Mouse (Mus musculus) kidney, embryonic 14.5 days (tissue): ENCODE results near the gene Ctse. TPM values are rescaled to one million over a fixed set of nuclear protein-coding genes. Genes with fewer than 3 reads are reported as not detected.

Experiments used
- ATAC-seq: fragments of 200-750 bp; cut with Nextera tagmentation; 2 replicates; pipeline ENCODE4 v1.8.0; 2017; ENCODE audit warnings: moderate number of reproducible peaks, mild to moderate bottlenecking, moderate TSS enrichment, moderate library complexity; ENCODE audit not compliant: low FRiP score, low TSS enrichment
- H3K27ac ChIP-seq: fragments of 300-500 bp; sonication (generic); 2 replicates; pipeline ENCODE4 v1.5.1; 2014; ENCODE audit warnings: low read depth, mild to moderate bottlenecking, low read length, moderate library complexity, mixed read lengths
- H3K27me3 ChIP-seq: fragments of 300-500 bp; sonication (generic); 2 replicates; pipeline ENCODE4 v1.6.1; 2014; ENCODE audit warnings: mild to moderate bottlenecking, low read length; ENCODE audit not compliant: control insufficient read depth, insufficient read depth
- H3K36me3 ChIP-seq: fragments of 300-500 bp; sonication (generic); 2 replicates; pipeline ENCODE4 v1.6.1; 2014; ENCODE audit warnings: low read length, mixed read lengths; ENCODE audit not compliant: control insufficient read depth, insufficient read depth
- H3K4me1 ChIP-seq: fragments of 300-500 bp; sonication (generic); 2 replicates; pipeline ENCODE4 v1.6.1; 2014; ENCODE audit warnings: low read length, mixed read lengths; ENCODE audit not compliant: control insufficient read depth, insufficient read depth
- H3K4me2 ChIP-seq: fragments of 300-500 bp; sonication (generic); replicated peaks from 2 replicates; pipeline ENCODE4 v1.6.1; 2014; ENCODE audit warnings: low read depth, mild to moderate bottlenecking, low read length
- H3K4me3 ChIP-seq: fragments of 300-500 bp; sonication (generic); 2 replicates; pipeline ENCODE4 v1.5.1; 2014; ENCODE audit warnings: mild to moderate bottlenecking, low read length
- H3K9ac ChIP-seq: fragments of 300-500 bp; sonication (generic); 2 replicates; pipeline ENCODE4 v1.6.1; 2014; ENCODE audit warnings: low read depth, mild to moderate bottlenecking, low read length, moderate library complexity
- H3K9me3 ChIP-seq: fragments of 300-500 bp; sonication (generic); 2 replicates; pipeline ENCODE4 v1.6.1; 2016; ENCODE audit warnings: low read length; ENCODE audit not compliant: control insufficient read depth
- WGBS: fragments of 180-500 bp; shearing (Covaris S2); extraction: QIAGEN DNeasy Blood & Tissue Kit; methylation state at CpG from one replicate; pipeline ENCODE4 v1.1.7; 2014; 5-methylcytosine and 5-hydroxymethylcytosine counted together
- polyA plus RNA-seq: library from polyadenylated mRNA; unstranded; fragments of >200 nt; fragmentation: Nextera tagmentation; extraction: Ambion mirVana; gene quantifications from 2 replicates; pipeline ENCODE4 v1.2.1, GENCODE M21; 2014

The Ctse gene
- polyA plus RNA-seq, 1 experiment from 2014 or later, result 9.9 TPM

DNA sequence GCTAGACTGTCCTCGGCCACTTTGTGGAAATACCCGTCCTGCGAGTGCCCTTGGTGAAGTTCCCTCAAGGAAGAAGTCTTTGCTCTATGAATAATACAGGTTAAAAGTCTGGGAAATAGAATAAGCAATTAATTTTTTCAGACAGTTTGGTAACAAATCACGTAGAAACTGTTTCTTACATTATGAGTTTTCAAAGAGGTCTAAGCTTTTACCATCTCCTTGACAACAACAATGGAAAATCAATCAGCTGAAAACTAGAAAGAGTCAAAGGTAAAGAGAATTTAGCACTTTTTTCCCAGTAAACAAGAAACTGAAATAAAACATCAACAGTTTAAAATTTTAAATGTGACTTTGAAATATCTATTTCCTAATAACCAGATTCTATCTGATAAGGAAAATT lies 2.0 kb downstream of the Ctse start:
- 76% methylated on average over 4 of the region's 4 CpGs for WGBS
- H3K9me3 ChIP-seq, result no peaks in the 10 kb centered on the region
- H3K9ac ChIP-seq, result no peak overlapping the region
- H3K27ac ChIP-seq, result no peak overlapping the region
- no peaks in the 10 kb centered on the region for H3K36me3 ChIP-seq
- H3K4me1 ChIP-seq, result no peaks in the 10 kb centered on the region
- H3K4me2 ChIP-seq, result no peak overlapping the region
- H3K4me3 ChIP-seq, result no peak overlapping the region
- H3K27me3 ChIP-seq, result no peaks in the 10 kb centered on the region
- ATAC-seq, result no peak

GRCm38 (mm10) chr1:131641565-131641964 lies 3.5 kb downstream of the Ctse start:
- no peak overlapping the region for H3K4me2 ChIP-seq
- ATAC-seq, result no peak
- H3K4me3 ChIP-seq, result no peak overlapping the region
- no peak overlapping the region for H3K27ac ChIP-seq
- no peaks in the 10 kb centered on the region for H3K36me3 ChIP-seq
- no peaks in the 10 kb centered on the region for H3K4me1 ChIP-seq
- no peaks in the 10 kb centered on the region for H3K27me3 ChIP-seq
- 94% methylated on average over 13 of the region's 13 CpGs for WGBS
- no peak overlapping the region for H3K9ac ChIP-seq
- H3K9me3 ChIP-seq, result no peaks in the 10 kb centered on the region

GRCm38 (mm10) chr1:131642251-131642650 lies 4.1 kb downstream of the Ctse start:
- Histone ChIP-seq H3K27ac (no peak overlapping the region), H3K4me3 (no peak overlapping the region), H3K27me3 (no peaks in the 10 kb centered on the region), H3K9me3 (no peaks in the 10 kb centered on the region), H3K36me3 (no peaks in the 10 kb centered on the region), H3K4me1 (no peaks in the 10 kb centered on the region), H3K4me2 (no peak overlapping the region), H3K9ac (no peak overlapping the region)
- WGBS, result 94% methylated on average over 2 of the region's 2 CpGs
- no peak for ATAC-seq

DNA sequence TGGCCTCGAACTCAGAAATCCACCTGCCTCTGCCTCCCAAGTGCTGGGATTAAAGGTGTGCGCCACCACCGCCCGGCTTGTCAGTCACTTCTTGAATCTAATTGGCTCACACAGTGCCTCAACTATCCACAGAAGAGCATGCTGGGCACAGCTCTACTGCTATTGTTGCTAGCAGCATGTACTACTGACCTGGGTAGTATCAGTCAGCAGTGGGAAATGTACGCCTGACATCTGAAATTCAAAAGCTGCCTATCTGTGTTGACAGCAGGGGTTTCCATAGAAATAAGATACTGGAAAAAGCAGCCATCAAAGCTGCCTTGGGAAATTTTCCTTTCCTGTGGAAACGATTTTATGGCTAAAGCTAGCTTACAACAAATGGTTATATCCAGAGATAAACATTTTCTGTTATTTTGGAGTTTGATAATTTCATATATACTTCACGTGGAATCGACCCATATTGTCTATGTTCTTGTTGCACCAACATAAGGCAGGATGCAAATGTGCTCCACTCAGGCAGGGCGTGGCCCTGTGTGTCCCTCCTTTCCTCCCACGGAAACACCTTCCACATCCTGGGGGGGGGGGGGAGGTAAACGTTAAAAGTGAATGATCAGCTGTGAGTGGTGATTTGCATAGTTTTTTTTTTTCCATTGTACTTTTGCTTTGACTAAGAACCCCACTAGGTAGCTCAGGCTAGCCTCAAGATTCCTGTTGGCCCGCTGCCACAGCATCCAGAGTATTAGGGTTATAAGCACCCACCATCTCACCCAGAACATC lies 14.8 kb downstream of the Ctse start:
- no peaks in the 10 kb centered on the region for H3K9me3 ChIP-seq
- H3K4me1 ChIP-seq, result no peaks in the 10 kb centered on the region
- no peak for ATAC-seq
- H3K27ac ChIP-seq, result no peak overlapping the region
- no peak overlapping the region for H3K9ac ChIP-seq
- H3K4me2 ChIP-seq, result no peak overlapping the region
- H3K4me3 ChIP-seq, result no peak overlapping the region
- no peaks in the 10 kb centered on the region for H3K36me3 ChIP-seq
- 76% methylated on average over 11 of the region's 12 CpGs for WGBS
- no peaks in the 10 kb centered on the region for H3K27me3 ChIP-seq

- no peak overlapping the region for H3K4me2 ChIP-seq
Measured at GRCm38 (mm10) chr1:131655601-131656000, 17.5 kb downstream of the Ctse start.

GRCm38 (mm10) chr1:131657945-131658354 lies 19.8 kb downstream of the Ctse start:
- under 1% methylated on average over 11 of the region's 11 CpGs for WGBS
- peak overlapping the region; percentile 20; the same call in 1 of the 2 replicates for H3K4me3 ChIP-seq
- ATAC-seq, result peak; percentile 87

More at GRCm38 (mm10) chr1:131655601-131656000, 17.5 kb downstream of the Ctse start:
- Histone ChIP-seq H3K27ac (no peak overlapping the region), H3K9me3 (no peaks in the 10 kb centered on the region), H3K27me3 (no peaks in the 10 kb centered on the region; the same call in 1 of the 2 replicates), H3K36me3 (no peaks in the 10 kb centered on the region), H3K4me1 (no peaks in the 10 kb centered on the region), H3K9ac (no peak overlapping the region), H3K4me3 (no peak overlapping the region)
- no peak for ATAC-seq
- 83% methylated on average over 6 of the region's 6 CpGs for WGBS

DNA sequence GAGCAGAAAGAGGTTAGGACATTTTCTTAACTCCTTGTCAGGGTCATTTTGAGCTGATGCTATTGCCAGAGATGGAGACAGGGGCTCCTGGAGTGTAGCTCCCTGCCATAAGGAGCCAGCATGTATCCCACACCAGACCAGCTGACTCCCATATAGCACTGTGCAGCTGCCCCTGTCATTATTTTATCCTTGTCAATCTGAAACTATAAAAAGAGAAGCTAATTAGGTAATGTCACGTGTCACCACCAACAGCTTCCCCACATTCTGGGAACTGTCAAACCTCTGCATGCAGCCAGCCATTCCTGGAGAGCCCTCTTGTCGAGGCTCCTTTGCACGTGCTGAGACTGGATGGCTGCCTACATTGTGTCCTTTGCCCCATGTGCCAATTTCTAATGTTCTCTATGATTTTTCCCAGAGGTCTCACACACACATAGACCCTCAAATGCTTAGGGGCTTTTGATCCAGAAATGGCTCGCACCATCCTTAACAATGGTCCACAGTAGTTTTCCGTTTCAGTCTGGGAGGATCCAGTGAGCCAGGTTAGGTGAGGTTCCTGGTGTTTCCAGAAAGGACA lies 21.5 kb downstream of the Ctse start:
- ATAC-seq, result no peak
- H3K4me2 ChIP-seq, result no peak overlapping the region
- H3K27me3 ChIP-seq, result no peaks in the 10 kb centered on the region; the same call in 1 of the 2 replicates
- 79% methylated on average over 5 of the region's 5 CpGs for WGBS
- no peak overlapping the region for H3K9ac ChIP-seq
- no peak overlapping the region for H3K4me3 ChIP-seq
- no peaks in the 10 kb centered on the region for H3K36me3 ChIP-seq
- H3K27ac ChIP-seq, result no peak overlapping the region
- no peaks in the 10 kb centered on the region for H3K9me3 ChIP-seq
- H3K4me1 ChIP-seq, result no peaks in the 10 kb centered on the region

More at GRCm38 (mm10) chr1:131657945-131658354, 19.8 kb downstream of the Ctse start:
- Histone ChIP-seq H3K4me2 (peak overlapping the region; percentile 32), H3K9me3 (no peaks in the 10 kb centered on the region), H3K4me1 (no peaks in the 10 kb centered on the region), H3K9ac (peak overlapping the region; percentile 42; the same call in 1 of the 2 replicates), H3K36me3 (no peaks in the 10 kb centered on the region), H3K27me3 (no peaks in the 10 kb centered on the region; the same call in 1 of the 2 replicates), H3K27ac (0 out of 2 replicates have a peak overlapping the region, but pooled peaks have one; percentile 47)

DNA sequence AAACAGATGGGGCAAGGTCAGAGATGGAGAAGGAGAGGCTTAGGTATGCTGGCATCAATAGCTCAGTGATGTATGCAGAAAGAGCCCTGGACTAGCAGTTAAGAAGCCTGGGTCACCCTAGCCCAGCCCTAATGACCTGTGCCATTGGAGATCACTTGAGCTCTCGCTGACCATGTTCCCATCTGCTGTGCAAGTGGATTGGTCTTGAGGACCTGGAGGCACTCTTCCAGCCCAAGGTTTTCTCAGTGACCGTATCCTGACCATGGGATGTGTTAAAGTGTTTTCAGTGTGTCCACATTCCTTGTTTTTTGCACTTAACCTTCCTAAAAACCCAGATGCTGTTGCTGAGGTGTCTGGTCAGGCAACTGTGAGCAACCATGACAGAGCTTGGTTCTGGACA lies 22.2 kb downstream of the Ctse start:
- Histone ChIP-seq H3K4me3 (no peak overlapping the region), H3K27me3 (no peaks in the 10 kb centered on the region; the same call in 1 of the 2 replicates), H3K9ac (no peak overlapping the region), H3K27ac (no peak overlapping the region), H3K36me3 (no peaks in the 10 kb centered on the region), H3K4me1 (no peaks in the 10 kb centered on the region), H3K4me2 (no peak overlapping the region), H3K9me3 (no peaks in the 10 kb centered on the region)
- 71% methylated on average over 2 of the region's 2 CpGs for WGBS
- ATAC-seq, result no peak
